Mouse (Mus musculus) adrenal gland, adult (tissue): ENCODE data around the gene Mettl13.

ENCODE experiments used
- DNase-seq, 2 experiments: peaks; one replicate each; pipeline ENCODE4 v3.0.0; 2022 to 2023; ENCODE audit warnings: low spot score in 1 of 2; ENCODE audit not compliant: inconsistent age in 2 of 2

Gene Mettl13

GRCm38 (mm10) chr1:162548016-162548916 lies at the start of gene Mettl13:
TSS of gene Mettl13 (minus strand) at chr1:162548551.
- DNase-seq: peak; percentile 91 to 95

- no peak for DNase-seq
These were observed 49.2 kb upstream of the Mettl13 start for GRCm38 (mm10) chr1:162597379-162598102.

- no peak for DNase-seq
These were observed 42.2 kb upstream of the Mettl13 start for GRCm38 (mm10) chr1:162590415-162590997.

- DNase-seq: peak in 1 of 2 experiments; percentile 30
These were observed 41.1 kb upstream of the Mettl13 start for GRCm38 (mm10) chr1:162589443-162589842.

- no peak for DNase-seq
These were observed 40.3 kb upstream of the Mettl13 start for GRCm38 (mm10) chr1:162588606-162589005.

- DNase-seq: no peak
These were observed 37.9 kb upstream of the Mettl13 start for GRCm38 (mm10) chr1:162586282-162586681.

GRCm38 (mm10) chr1:162582884-162583283 lies 34.5 kb upstream of the Mettl13 start:
- no peak for DNase-seq

GRCm38 (mm10) chr1:162575098-162575497 lies 26.7 kb upstream of the Mettl13 start:
- no peak for DNase-seq

- DNase-seq: peak in 1 of 2 experiments; percentile 22
These were observed 22.7 kb upstream of the Mettl13 start for GRCm38 (mm10) chr1:162570931-162571601.

GRCm38 (mm10) chr1:162570260-162570748 lies 22.0 kb upstream of the Mettl13 start, which contains the start of gene Vamp4:
TSS of gene Vamp4 (plus strand) at chr1:162570515.
- DNase-seq: peak; percentile 94 to 98

- DNase-seq: no peak
These were observed 19.0 kb upstream of the Mettl13 start for GRCm38 (mm10) chr1:162567351-162567750.

GRCm38 (mm10) chr1:162564992-162565391 lies 16.6 kb upstream of the Mettl13 start:
- no peak for DNase-seq

- DNase-seq: no peak
These were observed 14.9 kb upstream of the Mettl13 start for GRCm38 (mm10) chr1:162563236-162563635.

GRCm38 (mm10) chr1:162554193-162554592 lies 5.8 kb upstream of the Mettl13 start:
- no peak for DNase-seq

GRCm38 (mm10) chr1:162552956-162553355 lies 4.6 kb upstream of the Mettl13 start:
- DNase-seq: no peak

GRCm38 (mm10) chr1:162549615-162550283 lies 1.4 kb upstream of the Mettl13 start:
- peak in 1 of 2 experiments; percentile 54 for DNase-seq

- no peak for DNase-seq
These were observed 714 bp upstream of the Mettl13 start for GRCm38 (mm10) chr1:162548917-162549613.

GRCm38 (mm10) chr1:162547607-162548006 lies 744 bp downstream of the Mettl13 start:
- DNase-seq: peak in 1 of 2 experiments; percentile 31

- DNase-seq: no peak
These were observed 5.1 kb downstream of the Mettl13 start for GRCm38 (mm10) chr1:162543231-162543630.
